Mouse (Mus musculus) embryonic fibroblast, embryonic 13.5 days (primary cell): ENCODE measurements around the gene Fcrl6.

Source experiments
- CTCF ChIP-seq: IDR thresholded peaks from 2 replicates; pipeline ENCODE4 v1.5.1; 2011; ENCODE audit warnings: mild to moderate bottlenecking, control low read depth, low read length, moderate library complexity, borderline replicate concordance; ENCODE audit not compliant: insufficient read depth
- POLR2A ChIP-seq: IDR thresholded peaks from 2 replicates; pipeline ENCODE4 v1.6.1; 2011; ENCODE audit warnings: low read depth, mild to moderate bottlenecking, control low read depth, low read length, moderate library complexity

DNA sequence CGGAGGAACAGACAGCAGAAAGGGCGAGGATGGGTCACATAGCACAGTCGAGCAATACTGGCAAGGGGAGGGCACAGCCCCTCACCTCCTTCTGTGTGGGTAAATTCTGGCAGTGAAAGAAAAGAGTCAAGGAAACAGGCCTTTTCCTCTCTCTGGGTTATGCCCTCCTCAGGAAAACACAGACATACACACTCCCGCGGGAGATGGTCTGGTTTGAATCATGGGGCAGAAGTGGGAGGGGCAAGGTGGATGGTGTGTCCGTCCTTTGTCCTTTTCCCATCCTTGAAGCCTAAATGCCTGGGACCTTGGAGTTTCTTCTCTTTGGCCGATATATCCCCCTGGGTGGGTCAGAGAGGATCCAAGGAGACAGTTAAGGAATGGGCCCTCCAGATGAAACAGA lies 27.5 kb upstream of the Fcrl6 start:
- TF ChIP-seq CTCF (no peak), POLR2A (no peak)
